Mouse (Mus musculus): ENCODE measurements around the gene Dcaf5.
A peak's percentile ranks its signal among the peaks of the same experiment; 100 is the strongest.

Gene Dcaf5

GRCm38 (mm10) chr12:80436336-80436976, at the start of gene Dcaf5:
Gene Dcaf5, minus strand, starts transcription at chr12:80436601.
- DNase-seq (ENCODE audit: low spot score in 2 of 2), result peak; percentile 85 to 88

DNA sequence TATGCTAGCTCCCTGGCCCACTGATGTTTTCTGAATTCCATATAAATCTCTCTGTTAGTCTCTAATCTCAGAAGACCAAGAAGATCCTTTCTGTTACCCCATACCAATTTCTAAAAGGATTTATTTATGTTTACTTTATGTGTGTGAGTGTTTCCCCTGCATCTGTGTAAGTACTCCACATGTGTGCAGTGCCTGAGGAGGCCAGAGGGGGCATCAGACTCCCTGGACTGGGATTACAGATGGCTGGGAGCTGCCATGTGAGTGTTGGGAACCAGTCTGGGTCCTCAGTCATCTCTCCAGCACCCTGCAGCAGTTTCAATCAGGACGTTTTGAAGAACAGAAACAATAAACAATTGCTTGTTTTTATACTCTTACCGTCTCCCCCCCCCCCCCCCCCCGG, 47.0 kb upstream of the Dcaf5 start:
- DNase-seq (ENCODE audit: low spot score in 2 of 2), result no peak

DNA sequence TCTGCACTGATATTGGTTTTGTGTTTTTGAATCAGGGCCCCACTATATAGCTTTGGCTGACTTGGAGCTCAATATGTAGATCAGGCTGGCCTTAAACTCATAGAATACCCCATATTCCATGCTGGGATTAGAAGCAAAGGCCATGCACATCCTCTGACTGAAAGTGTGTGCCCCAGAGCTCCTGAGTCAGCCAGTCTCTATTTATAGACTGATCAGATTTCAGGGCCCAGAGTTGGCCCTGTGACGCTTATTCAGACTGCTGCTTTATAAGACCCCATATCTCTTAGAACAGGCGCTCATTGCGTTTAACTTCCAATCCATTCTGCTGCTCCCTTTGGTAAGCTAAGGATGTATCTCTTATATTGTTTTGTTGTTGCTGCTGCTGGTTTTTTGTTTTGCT, 43.6 kb upstream of the Dcaf5 start:
- no peak for DNase-seq (ENCODE audit: low spot score in 2 of 2)

- no peak for DNase-seq (ENCODE audit: low spot score in 2 of 2)
Measured at GRCm38 (mm10) chr12:80473731-80474130, 37.3 kb upstream of the Dcaf5 start.

DNA sequence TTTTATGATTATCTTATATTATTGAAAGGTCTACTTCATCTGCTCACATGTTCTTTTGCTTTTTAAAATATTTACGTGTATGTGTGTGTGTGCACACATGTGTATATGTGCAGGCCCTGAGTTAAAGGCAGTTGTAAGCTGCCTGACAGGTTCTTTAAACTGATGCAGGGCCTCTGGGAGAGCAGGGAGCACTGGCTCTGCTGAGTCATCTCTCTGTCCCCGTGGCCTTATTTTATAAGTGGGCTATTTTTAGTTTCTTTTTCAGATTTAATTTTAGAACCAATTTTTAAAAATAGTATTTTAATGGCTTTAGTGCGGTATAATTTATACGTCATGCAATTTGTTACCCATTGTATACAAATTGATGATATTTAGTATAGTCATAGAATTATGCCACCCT, 35.5 kb upstream of the Dcaf5 start:
- no peak for DNase-seq (ENCODE audit: low spot score in 2 of 2)

GRCm38 (mm10) chr12:80470206-80470605, 33.8 kb upstream of the Dcaf5 start:
- no peak for DNase-seq (ENCODE audit: low spot score in 2 of 2)

DNA sequence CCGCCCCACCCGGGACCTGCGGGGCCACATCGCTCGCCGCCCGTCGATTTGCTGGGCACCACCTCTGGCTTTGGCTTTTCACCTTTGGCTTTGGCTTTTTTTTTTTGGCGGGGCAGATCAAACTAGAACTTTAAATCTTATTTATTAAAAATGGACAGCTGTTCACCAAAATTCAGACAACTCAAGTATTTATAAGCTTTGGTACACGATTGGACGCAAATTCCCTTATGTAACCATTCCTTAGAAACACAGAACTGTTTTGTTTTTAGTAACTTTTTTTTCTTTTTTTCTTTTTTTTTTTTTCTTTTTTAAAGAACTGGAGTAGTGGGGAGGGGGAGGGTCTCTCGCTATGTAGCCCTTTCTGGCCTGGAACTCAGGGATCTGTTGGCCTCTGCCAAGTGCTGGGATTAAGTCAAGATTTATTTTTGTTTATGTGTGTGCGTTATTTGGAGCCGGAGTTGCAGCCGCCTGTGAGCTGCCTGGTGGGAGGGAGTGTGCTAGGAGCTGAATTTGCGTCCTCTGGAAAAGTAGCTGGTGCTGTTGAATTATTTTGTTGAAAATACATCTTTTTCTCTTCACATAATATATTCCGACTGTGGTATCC, 27.4 kb upstream of the Dcaf5 start:
- peak in 1 of 2 experiments; percentile 28 for DNase-seq (ENCODE audit: low spot score in 2 of 2)

DNA sequence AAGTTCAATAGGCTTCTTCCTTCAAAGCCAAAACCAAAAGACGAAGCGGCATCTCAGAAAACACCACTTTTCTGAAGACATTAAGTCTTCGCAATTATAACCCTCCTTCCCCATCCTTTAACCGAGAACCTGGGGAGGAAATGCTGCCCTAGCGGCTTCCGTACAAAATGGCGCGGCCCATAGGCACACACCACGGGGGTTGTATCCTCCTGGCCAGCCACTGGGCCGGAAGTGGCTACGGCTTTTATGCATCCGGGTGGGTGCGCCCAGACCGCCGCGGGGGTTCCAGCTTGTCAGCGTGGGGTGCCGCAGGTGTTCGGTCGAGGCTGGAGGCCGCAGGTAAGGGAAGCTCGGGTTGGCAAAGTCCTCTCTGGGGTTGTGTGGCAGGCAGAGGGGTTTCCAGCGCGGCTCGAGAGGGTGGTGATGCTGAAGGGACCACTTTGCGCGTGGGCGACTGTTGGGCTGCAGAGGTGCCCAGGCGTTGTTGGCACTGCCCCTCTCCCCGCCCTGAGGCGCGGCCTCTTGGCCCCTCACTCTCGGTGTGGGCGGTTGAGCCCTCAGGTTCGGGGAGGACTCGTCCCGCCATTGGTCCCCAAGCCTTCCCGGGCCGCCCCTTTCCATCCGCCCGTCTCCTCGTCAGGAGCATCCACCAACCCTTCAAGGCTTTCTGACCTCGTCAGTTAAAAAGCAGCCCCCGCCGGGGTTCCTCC, 26.7 kb upstream of the Dcaf5 start, which contains the start of gene Exd2:
Gene Exd2 (plus strand): TSS at position 154 of the 710 bp plus-strand sequence.
- peak; percentile 95 for DNase-seq (ENCODE audit: low spot score in 2 of 2)

DNA sequence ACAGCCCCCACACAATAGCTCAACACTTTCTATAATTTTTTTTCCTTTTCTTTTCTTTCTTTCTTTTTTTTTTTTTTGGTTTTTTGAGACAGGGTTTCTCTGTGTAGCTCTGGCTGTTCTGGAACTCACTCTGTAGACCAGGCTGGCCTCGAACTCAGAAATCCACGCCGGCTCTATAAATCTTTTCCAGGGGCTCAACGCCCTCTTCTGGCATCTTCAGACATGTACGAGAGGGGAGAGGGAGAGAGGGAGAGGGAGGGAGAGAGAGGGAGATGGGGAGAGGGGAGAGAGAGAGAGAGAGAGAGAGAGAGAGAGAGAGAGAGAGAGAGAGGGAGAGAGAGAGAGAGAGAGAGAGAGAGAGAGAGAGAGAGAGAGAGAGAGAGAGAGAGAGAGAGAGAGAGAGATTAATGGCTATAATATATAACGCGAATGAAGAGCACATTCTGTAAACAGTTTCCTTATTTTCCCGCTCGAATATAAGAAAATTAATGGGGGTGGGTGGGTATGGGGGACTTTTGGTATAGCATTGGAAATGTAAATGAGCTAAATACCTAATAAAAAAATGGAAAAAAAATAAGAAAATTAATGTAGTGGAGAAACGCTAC, 26.0 kb upstream of the Dcaf5 start:
- DNase-seq (ENCODE audit: low spot score in 2 of 2), result peak in 1 of 2 experiments; percentile 44

GRCm38 (mm10) chr12:80458033-80458432, 21.6 kb upstream of the Dcaf5 start:
- no peak for DNase-seq (ENCODE audit: low spot score in 2 of 2)

GRCm38 (mm10) chr12:80453506-80453905, 17.1 kb upstream of the Dcaf5 start:
- DNase-seq (ENCODE audit: low spot score in 2 of 2), result no peak

GRCm38 (mm10) chr12:80444525-80445109, 8.2 kb upstream of the Dcaf5 start:
- no peak for DNase-seq (ENCODE audit: low spot score in 2 of 2)

- no peak for DNase-seq (ENCODE audit: low spot score in 2 of 2)
Measured at GRCm38 (mm10) chr12:80440957-80441356, 4.6 kb upstream of the Dcaf5 start.

GRCm38 (mm10) chr12:80437051-80437675, 762 bp upstream of the Dcaf5 start:
- no peak for DNase-seq (ENCODE audit: low spot score in 2 of 2)

DNA sequence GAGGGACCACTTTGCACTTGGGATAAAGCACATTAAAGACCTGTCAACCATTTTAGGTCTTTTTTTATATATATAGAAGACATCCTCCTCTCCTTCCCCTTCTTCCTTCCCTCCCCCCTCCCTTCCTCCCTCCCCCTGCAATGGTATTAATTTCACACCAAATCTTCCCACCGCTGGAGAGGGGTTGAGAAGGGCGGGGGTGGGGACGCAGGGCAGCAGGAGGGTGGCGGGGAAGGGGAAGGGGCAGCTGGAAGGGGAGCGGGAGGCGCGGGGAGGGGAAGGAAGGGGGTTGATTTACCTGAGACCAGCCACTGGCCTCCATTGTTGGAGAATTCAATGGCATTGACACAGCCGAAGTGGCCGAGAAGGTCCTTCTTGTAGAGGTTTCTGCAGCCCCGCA, 514 bp downstream of the Dcaf5 start:
- no peak for DNase-seq (ENCODE audit: low spot score in 2 of 2)

DNA sequence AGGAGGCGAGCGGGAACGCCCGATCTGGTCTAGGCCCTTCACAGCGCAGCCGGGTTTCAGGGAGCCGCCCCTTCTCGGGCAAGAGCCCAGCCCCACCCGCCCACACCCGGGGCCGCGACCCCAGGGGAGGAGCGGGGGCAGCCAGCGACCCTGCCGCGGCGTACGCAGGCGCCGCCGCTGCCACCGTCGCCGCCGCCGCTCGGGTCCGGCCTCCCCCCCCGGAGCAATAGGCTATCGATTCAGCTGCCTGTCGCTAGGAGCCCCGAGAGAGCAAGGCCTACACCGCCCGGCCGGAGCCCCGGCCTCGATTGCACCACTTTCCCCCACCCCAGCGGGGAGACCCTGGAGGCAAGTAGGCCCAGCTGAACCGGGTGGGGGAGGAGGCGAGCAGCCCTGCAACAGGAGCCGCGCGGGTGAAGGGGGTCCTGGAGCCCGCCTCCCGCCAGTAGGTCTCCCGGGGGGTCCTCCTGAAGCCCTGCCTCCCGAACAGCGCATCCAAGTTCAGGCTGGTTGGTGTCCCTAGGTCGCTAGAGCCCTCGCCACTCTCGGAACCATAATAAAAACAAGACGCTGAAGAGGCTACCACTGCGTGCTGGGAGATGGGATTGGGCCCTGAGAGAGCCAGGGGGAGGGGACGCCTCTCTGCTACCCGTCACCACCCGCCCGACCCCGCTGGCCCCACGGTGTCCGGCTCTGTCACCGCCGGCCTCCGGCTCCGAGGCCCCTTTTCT, 1.3 kb downstream of the Dcaf5 start:
- peak; percentile 77 to 79 for DNase-seq (ENCODE audit: low spot score in 2 of 2)

DNA sequence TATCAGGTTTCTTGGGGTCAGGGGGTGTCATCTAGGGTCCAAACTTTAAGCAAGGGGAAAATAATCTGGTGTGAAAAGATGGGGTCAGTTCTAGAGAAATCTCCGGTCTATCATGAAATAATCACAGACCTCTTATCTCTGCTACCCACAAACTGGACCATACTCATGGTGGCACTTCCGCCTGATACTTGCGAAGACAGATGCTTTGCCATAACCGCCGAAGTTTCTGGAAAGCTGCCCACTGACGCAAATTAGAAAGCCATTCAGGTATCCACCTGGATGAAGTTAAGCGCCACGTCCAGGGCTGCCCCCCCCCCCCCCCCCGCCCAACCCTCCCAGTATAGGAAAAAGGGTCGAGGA, 1.8 kb downstream of the Dcaf5 start:
- peak; percentile 45 to 55 for DNase-seq (ENCODE audit: low spot score in 2 of 2)

- no peak for DNase-seq (ENCODE audit: low spot score in 2 of 2)
Measured at GRCm38 (mm10) chr12:80433266-80433665, 3.1 kb downstream of the Dcaf5 start.

GRCm38 (mm10) chr12:80427683-80428082, 8.7 kb downstream of the Dcaf5 start:
- DNase-seq (ENCODE audit: low spot score in 2 of 2), result no peak

DNA sequence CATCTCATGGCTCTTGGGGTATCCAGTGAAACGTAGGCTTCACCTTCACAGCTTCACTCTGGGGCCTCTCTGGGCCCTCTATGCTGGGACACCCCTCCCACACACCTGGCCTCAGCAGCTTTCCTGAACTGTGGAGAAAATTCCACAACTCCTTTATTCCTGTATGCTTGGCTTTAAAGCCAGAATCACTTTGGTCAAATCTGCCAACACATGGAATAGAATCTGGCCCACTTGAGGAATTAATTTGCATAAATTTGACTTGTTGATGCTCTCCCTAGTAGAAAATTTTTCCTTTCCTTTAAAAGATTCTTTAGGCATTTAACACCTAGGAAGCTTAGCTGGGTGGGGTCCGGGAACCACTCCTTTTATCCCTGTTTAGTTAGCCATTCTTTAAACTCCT, 21.3 kb downstream of the Dcaf5 start:
- DNase-seq (ENCODE audit: low spot score in 2 of 2), result no peak

DNA sequence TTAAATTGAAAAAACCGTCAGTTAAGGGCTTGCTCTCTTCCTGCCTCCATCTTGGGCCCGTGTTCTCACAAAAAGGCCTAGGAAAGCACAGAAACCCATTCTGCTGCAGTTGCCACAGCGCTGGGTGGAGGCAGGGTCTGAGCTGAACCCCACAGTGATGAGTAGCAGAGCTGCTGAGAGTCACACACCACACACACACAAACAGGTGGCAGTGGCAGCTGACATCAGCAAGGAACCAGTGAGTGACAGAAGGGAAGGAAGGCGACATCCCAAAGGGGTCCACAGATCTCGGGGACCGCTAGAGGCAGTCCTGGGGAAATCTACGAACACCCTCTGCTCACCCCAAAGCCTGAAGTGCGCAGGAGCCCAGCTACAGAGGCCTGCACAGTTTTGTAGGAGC, 25.5 kb downstream of the Dcaf5 start:
- DNase-seq (ENCODE audit: low spot score in 2 of 2), result no peak

All from right cerebral cortex, postnatal 10 days (tissue).